Mouse (Mus musculus) CH12.LX (cell line): ENCODE results near the gene Cwc27.

Source experiments
- CTCF ChIP-seq, 2 experiments: IDR thresholded peaks in 1 of 2; conservative IDR thresholded peaks in 1 of 2; 2 replicates each; pipeline ENCODE4 v1.5.1; 2011 to 2012; ENCODE audit warnings: low read depth in 2 of 2, low read length in 2 of 2, improper control_type of control experiment in 1 of 2, inconsistent platforms in 1 of 2, mild to moderate bottlenecking in 1 of 2, moderate library complexity in 1 of 2
- ETS1 ChIP-seq: conservative IDR thresholded peaks from 2 replicates; pipeline ENCODE4 v1.6.1; 2012; ENCODE audit warnings: low read depth, mild to moderate bottlenecking, inconsistent platforms, low read length, improper control_type of control experiment, moderate library complexity
- JUN ChIP-seq: IDR thresholded peaks from 2 replicates; pipeline ENCODE4 v1.6.1; 2011; ENCODE audit warnings: low read depth, mild to moderate bottlenecking, low read length, improper control_type of control experiment, moderate library complexity; ENCODE audit not compliant: insufficient read depth
- POLR2A ChIP-seq: IDR thresholded peaks from 2 replicates; pipeline ENCODE4 v1.6.1; 2011; ENCODE audit warnings: low read depth, mild to moderate bottlenecking, improper control_type of control experiment, low read length
- POLR2AphosphoS2 ChIP-seq: IDR thresholded peaks from 2 replicates; pipeline ENCODE4 v1.6.1; 2011; ENCODE audit warnings: low read depth, low read length, improper control_type of control experiment
- USF1 ChIP-seq: IDR thresholded peaks from 2 replicates; pipeline ENCODE4 v1.6.1; 2014; ENCODE audit warnings: low read depth, mild to moderate bottlenecking, inconsistent platforms, low read length, improper control_type of control experiment

- TF ChIP-seq POLR2A (no peak), CTCF (conservative IDR thresholded peaks at IDR 0.05 in 1 of 2, IDR thresholded peaks at IDR 0.05 in 1 of 2; ENCODE audit: low read depth in 2 of 2, low read length in 2 of 2) (no peak), ETS1 (no peak), USF1 (no peak), POLR2AphosphoS2 (no peak), JUN (no peak)
These were observed 36.7 kb upstream of the Cwc27 start for GRCm38 (mm10) chr13:104853645-104854044.
